Mouse (Mus musculus) adrenal gland, postnatal 14 days (tissue): ENCODE results near the gene Rab28. TPM values are rescaled to one million over a fixed set of nuclear protein-coding genes. Genes with fewer than 3 reads are reported as not detected.
"Not testable (repeated sequence)": the region's sequence is repeated elsewhere in the genome, so short reads cannot be mapped to it uniquely, and the experiment has no call there.

ENCODE experiments used
- DNase-seq: peaks from one replicate; pipeline ENCODE4 v3.0.0; 2021; ENCODE audit warnings: mixed read lengths
- long read RNA-seq, 2 experiments: library from polyadenylated mRNA; stranded (forward); transcript quantifications; one replicate each; pipeline ENCODE4 v2.0.0; 2021
- total RNA-seq: library from RNA; stranded (reverse); gene quantifications from 2 replicates; pipeline ENCODE4 v1.2.3, GENCODE M21; 2021

The Rab28 gene
- total RNA-seq, result 41.7 and 48.6 TPM in 2 replicates
- long read RNA-seq, experiment 1, transcript Rab28-201 (7 exons, 1,635 nt), result major isoform, 112 of 135 reads
- long read RNA-seq, experiment 1, partial matches to known transcripts, result 3 of 135 reads
- long read RNA-seq, experiment 1, other reads (novel, unspliced or antisense), result 14 of 135 reads
- long read RNA-seq, experiment 2, transcript Rab28-201 (7 exons, 1,635 nt), result major isoform, 90 of 105 reads
- long read RNA-seq, experiment 2, partial matches to known transcripts, result 1 of 105 reads
- long read RNA-seq, experiment 2, other reads (novel, unspliced or antisense), result 12 of 105 reads

- peak; percentile 98 for DNase-seq
Measured at GRCm38 (mm10) chr5:41708051-41708630, at the start of gene Rab28. TSS of gene Rab28 (minus strand) at chr5:41708157.

GRCm38 (mm10) chr5:41757338-41757737 lies 49.4 kb upstream of the Rab28 start:
- no peak for DNase-seq

DNA sequence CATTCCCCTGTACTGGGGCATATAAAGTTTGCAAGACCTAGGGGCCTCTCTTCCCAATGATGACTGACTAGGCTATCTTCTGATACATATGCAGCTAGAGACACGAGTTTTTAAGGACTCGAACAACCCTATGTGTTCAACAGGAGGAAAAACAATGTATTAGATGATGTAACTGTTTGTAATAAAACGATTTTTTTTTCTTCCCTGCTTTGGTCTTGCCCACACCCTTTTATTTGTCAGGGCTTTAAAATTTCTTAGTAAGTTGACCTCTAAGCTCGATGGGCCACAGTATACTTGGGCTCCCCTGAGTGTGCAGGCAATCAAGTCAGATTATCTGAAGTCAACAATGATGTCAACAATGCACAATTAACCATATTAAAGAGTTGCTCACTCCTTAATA lies 48.4 kb upstream of the Rab28 start:
- DNase-seq, result no peak

DNA sequence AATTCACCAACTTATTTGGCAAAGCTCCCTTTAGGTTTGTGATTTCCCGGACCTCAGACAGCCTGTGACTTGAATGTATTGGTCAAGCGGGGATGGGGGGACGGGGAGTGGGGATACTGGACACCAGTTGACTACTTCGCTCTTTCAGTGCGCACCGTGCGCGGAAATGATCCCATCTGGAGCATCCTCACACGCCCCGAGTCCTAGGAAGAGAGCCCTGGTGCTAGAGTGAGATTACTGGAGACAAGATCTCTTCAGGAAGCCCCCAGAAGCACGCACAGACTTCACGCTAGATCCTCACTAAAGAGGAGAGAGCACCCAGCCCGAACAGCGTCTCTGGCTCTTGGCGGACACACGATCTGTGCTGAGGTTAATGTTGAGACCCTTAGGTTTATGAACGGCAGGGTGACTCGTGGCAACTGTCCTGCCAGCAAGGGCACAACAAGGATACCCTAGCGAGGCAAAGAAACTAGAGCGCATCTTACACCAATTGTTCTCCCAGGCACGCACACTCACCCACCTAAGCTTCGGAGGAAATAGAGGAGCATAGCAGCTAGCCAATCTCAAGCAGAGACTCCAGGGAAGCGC lies 47.5 kb upstream of the Rab28 start:
- DNase-seq, result no peak

DNA sequence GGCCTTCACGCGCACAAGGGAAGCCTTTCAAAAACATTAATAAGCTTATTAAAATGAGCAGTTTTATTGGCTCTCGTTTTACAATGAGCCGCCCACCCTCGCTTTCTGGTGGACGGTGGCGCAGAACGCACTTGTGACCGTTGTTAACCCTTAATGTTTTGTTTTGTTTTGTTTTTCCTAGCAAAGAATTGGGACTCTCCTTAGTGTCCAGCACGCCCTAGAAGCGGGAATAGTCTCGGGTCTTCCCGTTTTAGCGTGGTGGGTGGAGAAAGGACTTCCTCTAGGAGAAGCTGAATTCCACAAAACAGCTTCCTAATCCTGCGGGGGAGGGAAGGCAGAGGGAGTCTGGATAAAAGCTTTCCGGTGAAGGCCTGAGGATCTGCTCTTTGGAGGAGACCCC lies 46.9 kb upstream of the Rab28 start:
- DNase-seq, result no peak

GRCm38 (mm10) chr5:41754226-41754775 lies 46.3 kb upstream of the Rab28 start:
- DNase-seq, result no peak

DNA sequence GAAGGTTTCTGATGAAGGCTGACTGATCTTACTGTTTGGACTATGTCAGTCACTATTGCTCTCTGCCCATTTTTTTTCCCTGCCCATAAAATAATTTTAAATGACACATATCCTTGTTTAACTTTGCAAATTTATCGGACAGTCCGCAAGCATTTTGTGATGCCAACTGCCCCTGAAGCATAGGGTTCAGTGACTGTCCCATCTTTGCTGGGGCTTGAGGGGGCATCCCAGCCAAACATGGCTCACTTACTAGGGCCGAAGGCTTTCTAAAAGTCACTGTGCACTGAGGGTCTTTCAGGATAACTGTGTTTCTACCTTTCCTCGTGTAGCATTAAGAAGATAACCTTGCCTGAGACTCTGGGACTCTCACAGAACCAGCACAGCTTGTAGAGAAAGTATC lies 44.8 kb upstream of the Rab28 start:
- DNase-seq, result no peak

GRCm38 (mm10) chr5:41744898-41745780 lies 37.2 kb upstream of the Rab28 start:
- no peak for DNase-seq

GRCm38 (mm10) chr5:41744234-41744633 lies 36.3 kb upstream of the Rab28 start:
- DNase-seq, result no peak

GRCm38 (mm10) chr5:41738817-41739216 lies 30.9 kb upstream of the Rab28 start:
- no peak for DNase-seq

DNA sequence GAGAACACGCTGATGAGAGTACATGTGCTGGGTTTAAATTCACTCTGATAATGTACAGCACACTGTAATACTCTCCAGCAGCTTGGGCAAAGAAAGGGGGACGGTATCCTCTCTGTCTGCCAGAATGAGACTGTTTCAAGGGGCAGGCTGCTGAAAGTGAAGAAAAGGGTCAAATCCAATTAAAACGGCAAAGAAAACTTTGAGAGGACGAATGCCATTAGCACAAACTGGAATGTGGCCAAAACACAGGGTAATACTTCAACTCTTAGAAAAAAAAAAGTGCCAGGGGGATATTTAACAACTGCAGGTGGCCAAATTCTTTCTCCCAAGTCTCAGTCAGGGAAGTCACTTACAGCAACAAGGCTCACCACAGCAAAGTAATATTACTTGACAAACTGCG lies 29.1 kb upstream of the Rab28 start:
- DNase-seq, result no peak

DNA sequence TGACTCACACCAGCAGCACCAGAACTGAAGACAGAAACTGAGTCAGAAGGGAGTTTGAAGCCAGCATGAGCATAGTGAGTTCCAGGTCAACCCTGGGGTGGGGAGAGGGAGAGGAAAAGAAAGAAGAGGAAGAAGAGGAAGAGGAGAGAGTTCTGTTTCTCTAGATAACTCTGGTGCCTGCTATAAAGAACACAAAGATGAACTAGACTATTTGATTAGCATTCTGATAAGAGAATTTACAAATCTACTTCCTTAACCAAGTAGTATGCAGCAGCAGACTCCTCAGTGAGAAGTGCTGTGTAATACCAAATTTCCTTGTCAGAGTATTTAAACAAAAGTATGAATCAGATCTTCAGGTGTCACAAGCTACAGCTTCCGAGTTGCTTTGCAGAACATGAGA lies 19.1 kb upstream of the Rab28 start:
- no peak for DNase-seq

- DNase-seq, result no peak
Measured at GRCm38 (mm10) chr5:41725573-41725972, 17.6 kb upstream of the Rab28 start.

DNA sequence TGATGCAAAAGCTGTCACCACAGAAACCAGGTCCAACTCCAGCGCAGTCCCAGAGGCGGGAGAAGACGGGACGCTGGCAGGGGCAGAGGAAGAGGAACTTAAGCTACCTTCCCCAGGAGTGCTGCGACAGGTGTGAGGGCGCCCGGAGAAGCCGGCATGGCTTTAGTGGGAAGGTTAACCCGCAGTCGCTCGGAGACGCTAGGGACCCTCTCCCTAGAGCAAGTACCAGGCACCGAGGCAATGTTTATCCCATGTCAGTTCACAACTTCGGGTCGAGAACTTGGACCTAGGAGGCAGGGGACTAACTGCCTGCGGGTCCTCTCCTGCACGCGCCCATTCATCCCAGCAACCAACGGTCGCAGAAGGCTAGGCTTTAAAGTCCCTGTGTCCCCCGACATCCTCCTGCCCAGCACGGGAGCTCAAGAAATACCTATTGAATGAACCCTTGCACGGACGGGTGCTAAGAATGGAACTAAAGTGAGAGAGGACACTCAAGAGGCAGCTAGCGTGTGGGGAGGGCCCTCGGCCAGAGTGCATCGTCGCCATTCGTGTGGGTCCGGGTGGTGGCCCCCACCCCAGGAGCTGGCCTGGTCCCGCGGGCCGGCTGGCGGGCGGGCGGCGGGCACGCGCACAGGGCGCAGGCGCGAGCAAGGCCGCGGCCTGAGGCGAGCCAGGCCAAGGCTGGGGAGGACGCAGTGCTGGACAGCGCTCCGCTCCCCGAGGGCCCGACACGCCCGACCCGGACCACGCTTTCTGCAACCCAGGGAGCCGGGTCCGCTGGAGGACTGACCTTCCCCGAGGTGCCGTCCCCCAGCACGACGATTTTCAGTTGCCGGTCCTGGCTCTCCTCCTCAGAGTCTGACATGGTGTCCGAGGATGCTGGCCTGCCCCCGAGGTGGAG lies 592 bp downstream of the Rab28 start:
- peak; percentile 80 for DNase-seq

- no peak for DNase-seq
Measured at GRCm38 (mm10) chr5:41706777-41707114, 1.2 kb downstream of the Rab28 start.

DNA sequence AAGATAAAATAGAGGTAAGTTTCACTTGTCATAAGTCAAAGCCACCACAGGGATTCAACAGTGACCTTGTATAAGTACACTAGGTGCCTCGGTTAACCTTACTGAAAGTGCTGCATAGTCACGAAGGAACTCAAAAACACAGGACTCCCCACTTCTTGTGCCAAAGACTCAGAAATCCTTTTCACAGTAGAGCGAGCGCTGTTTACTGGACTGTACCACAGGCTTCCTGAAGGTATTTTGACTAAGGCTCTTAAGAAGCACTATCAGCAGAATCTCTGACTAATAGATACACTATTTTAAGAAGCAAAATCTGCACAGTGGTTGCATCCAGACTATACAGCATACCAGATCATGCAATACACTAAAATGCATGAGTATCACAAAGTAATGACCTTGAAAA lies 6.9 kb downstream of the Rab28 start:
- DNase-seq, result not testable (repeated sequence)

DNA sequence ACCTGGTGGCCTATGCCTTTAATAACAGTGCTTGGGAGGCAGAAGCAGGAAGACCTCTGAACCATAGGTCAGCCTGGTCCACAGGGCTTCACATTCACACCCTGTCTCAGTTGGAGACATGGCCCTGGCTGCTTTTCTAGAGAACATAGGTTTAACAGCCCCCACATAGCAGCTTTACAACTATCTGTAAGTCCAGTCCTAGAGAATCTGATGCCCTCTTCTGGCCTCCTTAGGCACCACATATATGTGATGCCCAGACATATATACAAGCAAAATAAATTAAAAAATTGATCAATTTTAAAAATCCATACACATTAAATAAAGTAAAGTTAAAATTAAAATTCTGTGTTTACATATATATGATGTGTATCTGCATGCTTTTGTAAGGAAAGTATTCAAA lies 10.0 kb downstream of the Rab28 start:
- no peak for DNase-seq

DNA sequence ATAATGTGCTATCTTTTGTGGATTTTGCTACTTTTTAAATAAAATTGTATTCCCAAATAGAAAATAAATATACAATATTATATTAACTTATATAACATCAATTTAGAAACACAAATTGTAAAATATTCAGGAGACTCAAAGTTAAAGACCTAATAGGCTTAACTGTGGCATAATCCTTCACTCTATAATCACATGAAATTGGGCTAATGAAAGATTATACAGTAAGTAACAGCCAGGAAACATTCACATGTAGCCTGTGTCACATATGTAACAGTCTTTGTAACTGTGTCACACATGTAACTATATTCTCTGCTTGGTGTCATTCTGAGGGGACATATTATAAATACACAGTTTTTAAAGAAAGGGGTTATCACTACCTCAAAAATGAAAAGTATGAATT lies 22.9 kb downstream of the Rab28 start:
- no peak for DNase-seq

- DNase-seq, result no peak
Measured at GRCm38 (mm10) chr5:41683976-41684375, 24.0 kb downstream of the Rab28 start.

GRCm38 (mm10) chr5:41666012-41666411 lies 41.9 kb downstream of the Rab28 start:
- no peak for DNase-seq

DNA sequence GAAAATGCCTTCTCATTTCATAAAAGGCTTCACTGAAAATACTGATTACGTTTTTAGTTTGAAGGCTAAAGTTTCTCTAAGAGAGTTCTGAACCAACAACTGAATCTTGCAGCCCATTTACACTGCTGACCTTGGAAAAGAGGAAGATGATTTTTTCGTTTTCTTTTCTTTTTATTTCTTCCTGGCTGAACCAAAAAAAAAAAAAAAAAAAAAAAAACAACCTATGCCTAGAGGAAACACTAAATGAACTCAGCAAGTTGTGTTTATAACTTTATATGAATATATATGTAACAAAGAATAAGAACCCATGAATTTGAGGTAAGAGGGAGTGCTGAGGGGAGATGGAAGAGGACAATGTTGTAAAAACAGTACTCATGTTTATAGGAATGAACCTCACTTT lies 71.2 kb downstream of the Rab28 start:
- no peak for DNase-seq
